Mouse (Mus musculus) hindbrain, embryonic 14.5 days (tissue): ENCODE results near the gene Txndc5. TPM values are rescaled to one million over a fixed set of nuclear protein-coding genes. Genes with fewer than 3 reads are reported as not detected.

Experiments used
- ATAC-seq: fragments of 200-750 bp; cut with Nextera tagmentation; 2 replicates; pipeline ENCODE4 v1.8.0; 2017; ENCODE audit warnings: moderate number of reproducible peaks, mild to moderate bottlenecking, moderate TSS enrichment, moderate library complexity; ENCODE audit not compliant: low FRiP score
- DNase-seq: peaks from one replicate; pipeline ENCODE4 v3.0.0-alpha.2; 2015; ENCODE audit warnings: low spot score
- H3K27ac ChIP-seq: fragments of 300-500 bp; sonication (generic); 2 replicates; pipeline ENCODE4 v1.5.1; 2014; ENCODE audit warnings: mild to moderate bottlenecking, moderate library complexity
- H3K27me3 ChIP-seq: fragments of 300-500 bp; sonication (generic); 2 replicates; pipeline ENCODE4 v1.6.1; 2014; ENCODE audit warnings: mild to moderate bottlenecking, low read length, mixed read lengths; ENCODE audit not compliant: control insufficient read depth, insufficient read depth
- H3K36me3 ChIP-seq: fragments of 300-500 bp; sonication (generic); replicated peaks from 2 replicates; pipeline ENCODE4 v1.6.1; 2014; ENCODE audit not compliant: control insufficient read depth, insufficient read depth
- H3K4me1 ChIP-seq: fragments of 300-500 bp; sonication (generic); replicated peaks from 2 replicates; pipeline ENCODE4 v1.6.1; 2014; ENCODE audit warnings: antibody characterized with exemption, low read length, mixed read lengths; ENCODE audit not compliant: control insufficient read depth, insufficient read depth
- H3K4me2 ChIP-seq: fragments of 300-500 bp; sonication (generic); replicated peaks from 2 replicates; pipeline ENCODE4 v1.6.1; 2014; ENCODE audit warnings: mild to moderate bottlenecking, moderate library complexity
- H3K4me3 ChIP-seq: fragments of 300-500 bp; sonication (generic); replicated peaks from 2 replicates; pipeline ENCODE4 v1.5.1; 2014; ENCODE audit warnings: mild to moderate bottlenecking, low read length
- H3K9ac ChIP-seq: fragments of 300-500 bp; sonication (generic); 2 replicates; pipeline ENCODE4 v1.6.1; 2014
- H3K9me3 ChIP-seq: fragments of 300-500 bp; sonication (generic); 2 replicates; pipeline ENCODE4 v1.6.1; 2016; ENCODE audit warnings: low read length; ENCODE audit not compliant: control insufficient read depth
- WGBS: fragments of 180-500 bp; shearing (Covaris S2); extraction: QIAGEN DNeasy Blood & Tissue Kit; methylation state at CpG from one replicate; pipeline ENCODE4 v1.1.7; 2014; 5-methylcytosine and 5-hydroxymethylcytosine counted together
- polyA plus RNA-seq: library from polyadenylated mRNA; unstranded; fragments of >200 nt; fragmentation: Nextera tagmentation; extraction: Ambion mirVana; gene quantifications from 2 replicates; pipeline ENCODE4 v1.2.1, GENCODE M21; 2014

Txndc5 gene
- polyA plus RNA-seq, 1 experiment from 2014 or later = 102 TPM

GRCm38 (mm10) chr13:38527797-38528650 is 600 bp downstream of the Txndc5 start:
- H3K36me3 ChIP-seq = peaks cover 3% of the 10 kb centered on the region; the same call in 1 of the 2 replicates
- ATAC-seq (peak; percentile 90), DNase-seq (peak; percentile 77)
- no peaks in the 10 kb centered on the region for H3K27me3 ChIP-seq
- under 1% methylated on average over 56 of the region's 87 CpGs for WGBS
- H3K9ac ChIP-seq = peak overlapping the region; percentile 83
- H3K9me3 ChIP-seq = no peaks in the 10 kb centered on the region
- peak overlapping the region; percentile 81 for H3K4me2 ChIP-seq
- peak overlapping the region; percentile 78 for H3K4me3 ChIP-seq
- peak overlapping the region; percentile 78 for H3K27ac ChIP-seq
- peaks cover 17% of the 10 kb centered on the region for H3K4me1 ChIP-seq

GRCm38 (mm10) chr13:38527041-38527796 is 1.4 kb downstream of the Txndc5 start:
- DNase-seq = peak; percentile 46
- H3K27me3 ChIP-seq = no peaks in the 10 kb centered on the region
- H3K9me3 ChIP-seq = no peaks in the 10 kb centered on the region
- 11% methylated on average over 15 of the region's 15 CpGs for WGBS
- peak overlapping the region; percentile 83 for H3K9ac ChIP-seq
- peak overlapping the region; percentile 78 for H3K27ac ChIP-seq
- peaks cover 11% of the 10 kb centered on the region for H3K36me3 ChIP-seq
- ATAC-seq = peak; percentile 4; the same call in 1 of the 2 replicates
- H3K4me2 ChIP-seq = peak overlapping the region; percentile 81
- peaks cover 17% of the 10 kb centered on the region for H3K4me1 ChIP-seq
- peak overlapping the region; percentile 78 for H3K4me3 ChIP-seq

GRCm38 (mm10) chr13:38526116-38526515 is 2.5 kb downstream of the Txndc5 start:
- peaks cover 17% of the 10 kb centered on the region for H3K4me1 ChIP-seq
- no peak for ATAC-seq
- H3K9ac ChIP-seq = no peak overlapping the region
- H3K9me3 ChIP-seq = no peaks in the 10 kb centered on the region
- no peaks in the 10 kb centered on the region for H3K27me3 ChIP-seq
- H3K27ac ChIP-seq = no peak overlapping the region
- H3K36me3 ChIP-seq = peaks cover 21% of the 10 kb centered on the region
- WGBS = 85% methylated on average over 2 of the region's 2 CpGs
- peak overlapping the region; percentile 81 for H3K4me2 ChIP-seq
- H3K4me3 ChIP-seq = no peak overlapping the region
- no peak for DNase-seq

- ATAC-seq (no peak), DNase-seq (no peak)
- peaks cover 23% of the 10 kb centered on the region for H3K36me3 ChIP-seq
- H3K4me3 ChIP-seq = no peak overlapping the region
- 81% methylated on average over 3 of the region's 3 CpGs for WGBS
- H3K9ac ChIP-seq = no peak overlapping the region; the same call in 1 of the 2 replicates
- peaks cover 17% of the 10 kb centered on the region for H3K4me1 ChIP-seq
- no peak overlapping the region for H3K27ac ChIP-seq
- no peaks in the 10 kb centered on the region for H3K9me3 ChIP-seq
- H3K27me3 ChIP-seq = no peaks in the 10 kb centered on the region
- H3K4me2 ChIP-seq = no peak overlapping the region
These were observed 3.4 kb downstream of the Txndc5 start for GRCm38 (mm10) chr13:38525261-38525660.

- Histone ChIP-seq H3K36me3 (peaks cover 43% of the 10 kb centered on the region), H3K4me2 (no peak overlapping the region), H3K4me1 (peaks cover 17% of the 10 kb centered on the region), H3K9me3 (no peaks in the 10 kb centered on the region), H3K27ac (no peak overlapping the region), H3K9ac (no peak overlapping the region), H3K27me3 (no peaks in the 10 kb centered on the region), H3K4me3 (no peak overlapping the region)
- WGBS = 91% methylated on average over 11 of the region's 11 CpGs
- DNase-seq (no peak), ATAC-seq (no peak)
These were observed 5.4 kb downstream of the Txndc5 start for GRCm38 (mm10) chr13:38523231-38523630.

GRCm38 (mm10) chr13:38522056-38522654 is 6.5 kb downstream of the Txndc5 start:
- peaks cover 14% of the 10 kb centered on the region for H3K4me1 ChIP-seq
- H3K9me3 ChIP-seq = no peaks in the 10 kb centered on the region
- no peak overlapping the region for H3K9ac ChIP-seq
- no peak overlapping the region for H3K4me3 ChIP-seq
- DNase-seq = no peak
- ATAC-seq = no peak
- H3K27me3 ChIP-seq = no peaks in the 10 kb centered on the region
- WGBS = 85% methylated on average over 4 of the region's 4 CpGs
- H3K36me3 ChIP-seq = peaks cover 54% of the 10 kb centered on the region
- H3K4me2 ChIP-seq = no peak overlapping the region
- H3K27ac ChIP-seq = no peak overlapping the region

GRCm38 (mm10) chr13:38520299-38520698 is 8.3 kb downstream of the Txndc5 start:
- no peak overlapping the region for H3K4me2 ChIP-seq
- no peaks in the 10 kb centered on the region for H3K9me3 ChIP-seq
- no peak for ATAC-seq
- no peaks in the 10 kb centered on the region for H3K27me3 ChIP-seq
- H3K36me3 ChIP-seq = peaks cover 68% of the 10 kb centered on the region
- no peak overlapping the region for H3K4me3 ChIP-seq
- DNase-seq = no peak
- WGBS = 94% methylated on average over 11 of the region's 11 CpGs
- H3K27ac ChIP-seq = no peak overlapping the region
- H3K4me1 ChIP-seq = no peaks in the 10 kb centered on the region
- H3K9ac ChIP-seq = no peak overlapping the region

- H3K9me3 ChIP-seq = no peaks in the 10 kb centered on the region
- H3K4me1 ChIP-seq = no peaks in the 10 kb centered on the region
- no peak overlapping the region for H3K4me2 ChIP-seq
- no peak overlapping the region for H3K27ac ChIP-seq
- no peak overlapping the region for H3K4me3 ChIP-seq
- no peaks in the 10 kb centered on the region for H3K27me3 ChIP-seq
- ATAC-seq (no peak), DNase-seq (no peak)
- no peak overlapping the region for H3K9ac ChIP-seq
- 94% methylated on average over 11 of the region's 11 CpGs for whole genome bisulfite sequencing
- peaks cover 74% of the 10 kb centered on the region for H3K36me3 ChIP-seq
These were observed 12.0 kb downstream of the Txndc5 start for GRCm38 (mm10) chr13:38516582-38516981.

GRCm38 (mm10) chr13:38515845-38516244 is 12.8 kb downstream of the Txndc5 start:
- DNase-seq (no peak), ATAC-seq (no peak)
- Histone ChIP-seq H3K9me3 (no peaks in the 10 kb centered on the region), H3K4me2 (no peak overlapping the region), H3K36me3 (peaks cover 71% of the 10 kb centered on the region), H3K9ac (no peak overlapping the region), H3K27ac (no peak overlapping the region), H3K4me3 (no peak overlapping the region), H3K4me1 (no peaks in the 10 kb centered on the region), H3K27me3 (no peaks in the 10 kb centered on the region)
- 74% methylated on average over 3 of the region's 3 CpGs for WGBS
